Mouse (Mus musculus) testis, adult 2 months (tissue): Measurements from ENCODE around the gene Nif3l1.

Experiments
- CTCF ChIP-seq: fragments of 200-500 bp; IDR thresholded peaks from 2 replicates; pipeline ENCODE4 v1.5.1; 2012; ENCODE audit warnings: low read depth, mild to moderate bottlenecking, inconsistent platforms, low read length, moderate library complexity; ENCODE audit not compliant: control insufficient read depth, insufficient read depth, insufficient replicate concordance
- POLR2A ChIP-seq: fragments of 200-500 bp; IDR thresholded peaks from 2 replicates; pipeline ENCODE4 v1.6.1; 2012; ENCODE audit warnings: low read depth, mild to moderate bottlenecking, inconsistent platforms, low read length, moderate library complexity; ENCODE audit not compliant: control insufficient read depth

- TF ChIP-seq CTCF = no peak
- no peak for TF ChIP-seq POLR2A
These were observed 3.4 kb downstream of the Nif3l1 start for GRCm38 (mm10) chr1:58448396-58448795.
